Mouse (Mus musculus) heart, embryonic 13.5 days (tissue): ENCODE measurements around the gene Traf4. TPM values are rescaled to one million over a fixed set of nuclear protein-coding genes. Genes with fewer than 3 reads are reported as not detected.

ENCODE experiments used
- ATAC-seq: fragments of 200-750 bp; cut with Nextera tagmentation; 2 replicates; pipeline ENCODE4 v1.8.0; 2017; ENCODE audit warnings: moderate TSS enrichment; ENCODE audit not compliant: insufficient number of reproducible peaks, low FRiP score, low TSS enrichment; ENCODE audit errors: extremely low read depth
- H3K27ac ChIP-seq: fragments of 300-500 bp; sonication (generic); replicated peaks from 2 replicates; pipeline ENCODE4 v1.5.1; 2015; ENCODE audit warnings: moderate library complexity, mild to moderate bottlenecking, inconsistent platforms
- H3K27me3 ChIP-seq: fragments of 300-500 bp; sonication (generic); replicated peaks from 2 replicates; pipeline ENCODE4 v1.6.1; 2015; ENCODE audit warnings: mild to moderate bottlenecking, inconsistent platforms
- H3K36me3 ChIP-seq: fragments of 300-500 bp; sonication (generic); 2 replicates; pipeline ENCODE4 v1.6.1; 2015; ENCODE audit warnings: mild to moderate bottlenecking, inconsistent platforms
- H3K4me1 ChIP-seq: fragments of 300-500 bp; sonication (generic); 2 replicates; pipeline ENCODE4 v1.6.1; 2015; ENCODE audit warnings: inconsistent platforms
- H3K4me2 ChIP-seq: fragments of 300-500 bp; sonication (generic); 2 replicates; pipeline ENCODE4 v1.6.1; 2015; ENCODE audit warnings: inconsistent platforms, mild to moderate bottlenecking, moderate library complexity
- H3K4me3 ChIP-seq: fragments of 300-500 bp; sonication (generic); 2 replicates; pipeline ENCODE4 v1.5.1; 2015; ENCODE audit warnings: moderate library complexity, mild to moderate bottlenecking, inconsistent platforms
- H3K9ac ChIP-seq: fragments of 300-500 bp; sonication (generic); 2 replicates; pipeline ENCODE4 v1.6.1; 2015; ENCODE audit warnings: inconsistent platforms, mild to moderate bottlenecking, moderate library complexity
- H3K9me3 ChIP-seq: fragments of 300-500 bp; sonication (generic); 2 replicates; pipeline ENCODE4 v1.6.1; 2016; ENCODE audit warnings: inconsistent platforms
- WGBS: fragments of 180-500 bp; shearing (Covaris S2); methylation state at CpG from one replicate; pipeline ENCODE4 v1.1.7; 2015; ENCODE audit warnings: mixed read lengths; 5-methylcytosine and 5-hydroxymethylcytosine counted together
- polyA plus RNA-seq: library from polyadenylated mRNA; unstranded; fragments of >200 nt; fragmentation: Nextera tagmentation; extraction: Ambion mirVana; gene quantifications from 2 replicates; pipeline ENCODE4 v1.2.1, GENCODE M21; 2015

Gene Traf4
- polyA plus RNA-seq, 1 experiment from 2014 or later: 43.0 TPM

DNA sequence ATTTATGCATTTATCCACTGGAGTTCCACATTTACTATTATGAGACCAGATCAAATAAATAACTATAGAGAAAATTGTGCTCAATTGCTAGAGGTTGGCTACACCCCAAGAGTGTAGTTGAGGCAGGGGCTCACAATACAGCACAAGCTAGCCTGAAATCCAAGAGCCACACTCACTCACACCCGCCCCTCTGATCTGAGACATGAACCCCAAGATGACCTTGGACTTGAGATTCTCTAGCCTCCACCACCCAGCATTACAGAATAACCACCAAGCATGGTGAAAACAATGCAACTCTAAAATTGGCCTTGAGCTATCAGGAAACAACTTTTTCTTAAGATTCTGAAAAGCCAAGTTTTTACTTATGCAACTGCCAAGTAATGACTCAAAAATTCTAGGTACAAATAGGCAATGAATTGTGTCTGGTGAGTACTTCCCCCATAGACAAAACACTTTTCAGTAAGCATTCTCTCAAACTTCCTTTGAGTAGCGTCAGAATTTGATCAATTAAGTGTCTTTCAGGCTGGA lies 16.5 kb upstream of the Traf4 start:
- whole genome bisulfite sequencing: 35% methylated on average over 2 of the region's 2 CpGs

GRCm38 (mm10) chr11:78180081-78180761 lies 14.8 kb upstream of the Traf4 start:
- peak overlapping the region; percentile 86 for H3K9ac ChIP-seq
- H3K27me3 ChIP-seq: no peaks in the 10 kb centered on the region
- 59% methylated on average over 6 of the region's 6 CpGs for WGBS
- H3K9me3 ChIP-seq: no peaks in the 10 kb centered on the region
- ATAC-seq: no peak
- peaks cover 57% of the 10 kb centered on the region for H3K4me1 ChIP-seq
- H3K36me3 ChIP-seq: peaks cover 34% of the 10 kb centered on the region
- H3K27ac ChIP-seq: no peak overlapping the region
- peak overlapping the region; percentile 81 for H3K4me2 ChIP-seq
- H3K4me3 ChIP-seq: peak overlapping the region; percentile 66

More for the DNA sequence above, 16.5 kb upstream of the Traf4 start:
- peaks cover 34% of the 10 kb centered on the region for H3K36me3 ChIP-seq
- no peaks in the 10 kb centered on the region for H3K27me3 ChIP-seq
- no peak for ATAC-seq
- H3K9ac ChIP-seq: peak overlapping the region; percentile 92
- peaks cover 49% of the 10 kb centered on the region for H3K4me1 ChIP-seq
- H3K4me3 ChIP-seq: peak overlapping the region; percentile 73
- no peak overlapping the region for H3K27ac ChIP-seq
- peak overlapping the region; percentile 86 for H3K4me2 ChIP-seq
- H3K9me3 ChIP-seq: no peaks in the 10 kb centered on the region

DNA sequence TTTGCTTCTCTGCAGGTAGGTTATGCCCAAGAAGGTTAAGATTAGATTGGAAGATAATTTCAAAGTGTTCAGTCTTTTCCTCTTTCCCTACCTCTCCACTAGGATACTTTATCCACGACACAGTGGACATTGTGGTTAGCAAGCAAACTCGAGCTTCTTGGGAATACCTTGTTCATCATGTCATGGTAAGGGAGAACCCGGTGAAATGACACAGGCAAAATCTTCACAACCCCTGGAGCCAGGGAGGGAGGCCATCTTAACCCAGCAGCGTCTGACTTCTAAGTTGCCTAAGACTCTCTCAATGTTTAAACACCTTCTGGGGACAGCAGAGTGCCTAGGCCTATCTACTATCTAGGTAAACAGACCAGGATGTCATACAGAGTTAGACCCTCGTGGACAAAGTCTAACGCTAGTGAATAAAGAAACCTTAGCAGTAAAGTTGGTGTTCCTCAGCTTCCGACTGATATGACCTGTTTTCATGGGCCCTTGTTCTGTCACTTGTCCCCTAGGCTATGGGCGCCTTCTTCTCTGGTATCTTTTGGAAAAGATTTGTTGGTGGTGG lies 14.1 kb upstream of the Traf4 start:
- H3K9ac ChIP-seq: peak overlapping the region; percentile 86
- H3K36me3 ChIP-seq: peaks cover 34% of the 10 kb centered on the region
- peak overlapping the region; percentile 97 for H3K27ac ChIP-seq
- H3K4me3 ChIP-seq: peak overlapping the region; percentile 66
- 21% methylated on average over 8 of the region's 8 CpGs for WGBS
- H3K9me3 ChIP-seq: no peaks in the 10 kb centered on the region
- peak overlapping the region; percentile 81 for H3K4me2 ChIP-seq
- H3K4me1 ChIP-seq: peaks cover 64% of the 10 kb centered on the region
- no peaks in the 10 kb centered on the region for H3K27me3 ChIP-seq
- no peak for ATAC-seq

DNA sequence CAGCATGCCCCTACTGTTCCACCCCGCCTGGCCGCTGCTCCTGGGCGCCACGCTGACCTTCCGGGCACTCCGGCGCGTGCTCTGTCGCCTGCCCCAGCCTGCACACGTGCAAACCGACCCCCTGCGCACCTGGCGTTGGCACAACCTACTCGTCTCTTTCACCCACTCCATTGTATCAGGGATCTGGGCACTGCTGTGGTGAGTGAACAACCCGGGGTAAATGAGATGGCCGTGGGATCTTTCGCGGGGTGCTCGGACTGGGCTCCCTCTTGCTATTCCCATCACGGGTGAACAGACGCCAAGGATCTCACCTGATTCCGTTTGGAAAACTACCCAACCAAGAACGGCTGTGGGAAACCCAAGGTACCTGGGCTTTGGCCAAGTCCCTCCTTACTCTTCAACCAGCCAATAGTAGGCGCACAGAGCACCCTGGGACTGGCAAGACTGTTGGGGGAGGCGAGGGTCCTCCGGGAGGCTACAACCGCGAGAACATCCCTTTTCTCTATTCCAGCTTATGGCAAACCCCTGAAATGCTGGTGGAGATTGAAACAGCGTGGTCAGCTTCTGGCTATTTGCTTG lies 13.6 kb upstream of the Traf4 start:
- H3K27me3 ChIP-seq: no peaks in the 10 kb centered on the region

DNA sequence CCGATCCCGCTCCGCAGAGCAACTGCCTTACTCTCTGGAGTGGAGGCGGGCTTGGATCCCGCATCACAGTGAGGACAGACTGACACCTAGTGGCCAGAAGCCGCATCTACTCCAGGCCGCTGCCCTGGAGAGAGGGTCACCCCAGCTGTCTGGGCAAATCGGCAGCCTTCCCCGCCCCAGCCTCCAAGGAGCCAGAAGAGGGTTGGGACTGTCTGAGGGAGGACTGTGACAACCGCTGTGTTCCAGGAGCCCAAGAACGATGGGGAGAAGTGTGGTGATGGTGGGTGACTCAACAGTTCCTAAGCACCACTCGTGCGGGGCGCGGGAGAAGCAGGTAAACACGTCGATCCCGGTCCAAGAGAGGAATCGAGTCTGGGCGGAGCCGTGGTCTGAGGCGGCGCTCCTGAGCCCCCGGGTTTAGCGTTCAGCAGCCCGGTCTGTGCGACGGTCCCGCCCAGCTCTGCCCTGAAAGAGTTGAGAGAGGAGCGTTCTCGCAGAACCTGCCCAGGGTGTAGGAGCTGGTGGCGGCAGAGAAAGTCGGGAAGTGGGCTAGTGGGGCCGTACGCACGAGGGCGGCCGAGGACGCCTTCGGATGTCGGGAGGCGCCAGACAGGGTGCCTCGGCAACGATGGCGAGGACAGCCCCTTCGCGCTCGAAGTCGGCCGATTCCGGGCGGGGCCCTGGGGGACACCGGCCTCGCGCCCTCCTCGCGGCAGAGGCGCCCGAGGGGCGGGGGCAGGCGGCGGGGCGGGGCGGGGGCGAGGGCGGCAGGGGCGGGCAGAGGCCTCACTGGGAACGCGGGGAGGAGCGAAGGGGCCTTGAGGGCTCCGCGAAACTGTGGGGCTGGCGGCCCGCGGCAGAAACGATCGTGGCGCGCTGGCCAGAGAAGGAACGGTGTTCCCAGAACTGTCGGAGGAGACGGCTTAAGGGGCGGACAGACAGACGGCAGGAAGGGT lies 12.8 kb upstream of the Traf4 start:
- Histone ChIP-seq H3K4me1 (peaks cover 63% of the 10 kb centered on the region), H3K9me3 (no peaks in the 10 kb centered on the region), H3K4me2 (peak overlapping the region; percentile 81), H3K4me3 (peak overlapping the region; percentile 66), H3K9ac (peak overlapping the region; percentile 86), H3K27me3 (no peaks in the 10 kb centered on the region), H3K36me3 (peaks cover 34% of the 10 kb centered on the region), H3K27ac (peak overlapping the region; percentile 97)
- ATAC-seq: peak; percentile 71
- WGBS: under 1% methylated on average over 83 of the region's 84 CpGs

More for the DNA sequence above, 13.6 kb upstream of the Traf4 start:
- peaks cover 65% of the 10 kb centered on the region for H3K4me1 ChIP-seq
- H3K9ac ChIP-seq: peak overlapping the region; percentile 86
- H3K9me3 ChIP-seq: no peaks in the 10 kb centered on the region
- H3K4me3 ChIP-seq: peak overlapping the region; percentile 66
- peak overlapping the region; percentile 97 for H3K27ac ChIP-seq
- ATAC-seq: peak; percentile 0; the same call in 1 of the 2 replicates
- H3K4me2 ChIP-seq: peak overlapping the region; percentile 81
- WGBS: 1% methylated on average over 29 of the region's 29 CpGs
- peaks cover 34% of the 10 kb centered on the region for H3K36me3 ChIP-seq

DNA sequence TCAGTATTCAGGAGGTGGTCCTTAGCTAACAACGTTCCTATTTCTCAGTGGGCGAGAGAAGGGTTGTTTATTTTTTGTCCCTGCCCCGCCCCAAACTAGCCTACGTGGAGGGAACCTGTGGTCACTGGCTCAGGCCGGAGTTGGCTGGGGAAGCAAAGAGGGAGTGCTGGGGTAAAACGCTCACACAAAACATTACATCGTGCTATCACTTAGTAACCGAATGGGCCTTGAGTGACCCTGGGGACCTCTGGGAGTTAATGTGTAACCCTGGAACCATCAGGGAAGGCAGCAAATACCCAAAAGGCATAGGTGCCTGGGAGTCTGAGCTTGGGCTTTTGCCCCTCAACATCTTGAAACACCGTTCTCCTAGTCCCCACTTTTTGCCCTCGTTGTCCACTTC lies 12.0 kb upstream of the Traf4 start:
- peaks cover 35% of the 10 kb centered on the region for H3K36me3 ChIP-seq
- peaks cover 67% of the 10 kb centered on the region for H3K4me1 ChIP-seq
- H3K27me3 ChIP-seq: no peaks in the 10 kb centered on the region
- WGBS: under 1% methylated on average over 10 of the region's 10 CpGs
- H3K9ac ChIP-seq: peak overlapping the region; percentile 86
- peak overlapping the region; percentile 66 for H3K4me3 ChIP-seq
- no peak for ATAC-seq
- no peaks in the 10 kb centered on the region for H3K9me3 ChIP-seq
- peak overlapping the region; percentile 81 for H3K4me2 ChIP-seq
- H3K27ac ChIP-seq: peak overlapping the region; percentile 97

GRCm38 (mm10) chr11:78176905-78177331 lies 11.5 kb upstream of the Traf4 start:
- H3K9me3 ChIP-seq: no peaks in the 10 kb centered on the region
- under 1% methylated on average over 23 of the region's 23 CpGs for WGBS
- ATAC-seq: no peak
- H3K4me3 ChIP-seq: peak overlapping the region; percentile 66
- peaks cover 35% of the 10 kb centered on the region for H3K36me3 ChIP-seq
- no peaks in the 10 kb centered on the region for H3K27me3 ChIP-seq
- H3K27ac ChIP-seq: peak overlapping the region; percentile 97
- H3K4me2 ChIP-seq: peak overlapping the region; percentile 81
- peaks cover 67% of the 10 kb centered on the region for H3K4me1 ChIP-seq
- peak overlapping the region; percentile 86 for H3K9ac ChIP-seq

- Histone ChIP-seq H3K9me3 (no peaks in the 10 kb centered on the region), H3K27me3 (no peaks in the 10 kb centered on the region), H3K4me3 (peak within 1 kb of the TSS; percentile 66), H3K4me1 (peaks cover 63% of the 10 kb centered on the region), H3K27ac (peak within 1 kb of the TSS; percentile 97), H3K4me2 (peak within 1 kb of the TSS; percentile 81), H3K9ac (peak within 1 kb of the TSS; percentile 86), H3K36me3 (peaks cover 34% of the 10 kb centered on the region)
- ATAC-seq: peak; percentile 52
- WGBS: under 1% methylated on average over 32 of the region's 32 CpGs
Measured at GRCm38 (mm10) chr11:78176402-78176862, 11.0 kb upstream of the Traf4 start, which contains the start of the genes Nek8 and Tlcd1. Gene Nek8 (minus strand): TSS chr11:78176675. Gene Tlcd1 (plus strand): TSS chr11:78176711.

GRCm38 (mm10) chr11:78175771-78176401 lies 10.5 kb upstream of the Traf4 start:
- WGBS: 6% methylated on average over 10 of the region's 10 CpGs
- peak overlapping the region; percentile 81 for H3K4me2 ChIP-seq
- peak overlapping the region; percentile 66 for H3K4me3 ChIP-seq
- H3K27ac ChIP-seq: peak overlapping the region; percentile 97
- no peaks in the 10 kb centered on the region for H3K27me3 ChIP-seq
- no peaks in the 10 kb centered on the region for H3K9me3 ChIP-seq
- H3K9ac ChIP-seq: peak overlapping the region; percentile 86
- H3K36me3 ChIP-seq: peaks cover 33% of the 10 kb centered on the region
- peaks cover 58% of the 10 kb centered on the region for H3K4me1 ChIP-seq
- ATAC-seq: no peak

GRCm38 (mm10) chr11:78174506-78174905 lies 9.1 kb upstream of the Traf4 start:
- no peak for ATAC-seq
- WGBS: 90% methylated on average over 3 of the region's 3 CpGs
- no peak overlapping the region for H3K4me2 ChIP-seq

More at GRCm38 (mm10) chr11:78174506-78174905, 9.1 kb upstream of the Traf4 start:
- H3K9me3 ChIP-seq: no peaks in the 10 kb centered on the region
- no peaks in the 10 kb centered on the region for H3K27me3 ChIP-seq
- H3K9ac ChIP-seq: no peak overlapping the region
- H3K36me3 ChIP-seq: peaks cover 21% of the 10 kb centered on the region
- peaks cover 44% of the 10 kb centered on the region for H3K4me1 ChIP-seq
- H3K4me3 ChIP-seq: no peak overlapping the region
- no peak overlapping the region for H3K27ac ChIP-seq
